Mouse (Mus musculus): ENCODE measurements around the gene Palm. TPM values are rescaled to one million over a fixed set of nuclear protein-coding genes. Genes with fewer than 3 reads are reported as not detected.
"Not testable (repeated sequence)": the region's sequence is repeated elsewhere in the genome, so short reads cannot be mapped to it uniquely, and the experiment has no call there.

Gene Palm
- polyA plus RNA-seq, 1 experiment from 2014 or later: 29.6 TPM

DNA sequence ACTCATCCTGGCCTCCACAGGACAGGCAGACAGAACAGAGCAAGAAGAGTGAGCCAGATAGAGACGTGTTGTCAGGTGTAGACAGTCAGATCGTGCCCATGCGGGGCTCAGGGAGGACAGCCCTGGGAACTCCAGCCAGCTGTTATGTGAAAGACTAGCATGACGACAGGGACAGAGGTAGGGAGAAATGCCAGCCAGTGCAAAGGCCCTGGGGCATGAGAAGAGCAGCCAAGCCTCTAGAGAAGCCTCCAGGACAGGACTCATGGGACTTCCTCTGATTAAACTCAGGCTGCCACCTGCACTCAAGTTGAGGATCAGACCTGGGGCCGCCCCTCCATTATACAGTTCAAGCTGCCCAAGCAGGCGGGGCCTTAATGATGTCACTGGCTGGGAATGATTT is 44.9 kb upstream of the Palm start:
- Histone ChIP-seq H3K4me2 (replicated peaks; ENCODE audit: low read depth, low read length) (no peak overlapping the region), H3K27me3 (replicated peaks; ENCODE audit: insufficient read depth, low read length) (no peaks in the 10 kb centered on the region), H3K9me3 (ENCODE audit: low read length) (no peaks in the 10 kb centered on the region), H3K4me3 (ENCODE audit: low read depth, low read length) (no peak overlapping the region), H3K9ac (replicated peaks; ENCODE audit: low read depth) (no peak overlapping the region), H3K4me1 (ENCODE audit: insufficient read depth, low read depth, low read length) (no peaks in the 10 kb centered on the region; the same call in 1 of the 2 replicates), H3K27ac (ENCODE audit: low read length) (no peak overlapping the region), H3K36me3 (ENCODE audit: insufficient read depth, low read length) (no peaks in the 10 kb centered on the region)
- 68% methylated on average over 6 of the region's 6 CpGs for WGBS
- DNase-seq (ENCODE audit: low spot score) (no peak), ATAC-seq (no peak)
- TF ChIP-seq CTCF (IDR thresholded peaks at IDR 0.05) (no peak), EP300 (IDR thresholded peaks at IDR 0.05) (no peak)

- ATAC-seq (peak; percentile 86), DNase-seq (ENCODE audit: low spot score) (peak; percentile 54)
- 0 out of 2 replicates have a peak, but pooled peaks cover 10% of the 10 kb centered on the region for H3K36me3 ChIP-seq (ENCODE audit: insufficient read depth, low read length)
- H3K27me3 ChIP-seq (replicated peaks; ENCODE audit: insufficient read depth, low read length): no peaks in the 10 kb centered on the region
- 1% methylated on average over 36 of the region's 36 CpGs for WGBS
- H3K4me2 ChIP-seq (replicated peaks; ENCODE audit: low read depth, low read length): peak within 1 kb of the TSS; percentile 47
- TF ChIP-seq EP300 (IDR thresholded peaks at IDR 0.05) (no peak), CTCF (IDR thresholded peaks at IDR 0.05) (no peak)
- H3K4me3 ChIP-seq (ENCODE audit: low read depth, low read length): no peak within 1 kb of the TSS
- no peaks in the 10 kb centered on the region for H3K4me1 ChIP-seq (ENCODE audit: insufficient read depth, low read depth, low read length)
- no peak within 1 kb of the TSS for H3K9ac ChIP-seq (replicated peaks; ENCODE audit: low read depth)
- H3K27ac ChIP-seq (ENCODE audit: low read length): no peak within 1 kb of the TSS
- H3K9me3 ChIP-seq (ENCODE audit: low read length): no peaks in the 10 kb centered on the region
Measured at GRCm38 (mm10) chr10:79754856-79755516, 38.4 kb upstream of the Palm start, which contains the start of gene Fgf22. Gene Fgf22, plus strand, starts transcription at chr10:79755076.

GRCm38 (mm10) chr10:79755854-79756253 is 37.5 kb upstream of the Palm start:
- no peak overlapping the region for H3K4me2 ChIP-seq (replicated peaks; ENCODE audit: low read depth, low read length)
- ATAC-seq (no peak), DNase-seq (ENCODE audit: low spot score) (no peak)
- H3K9ac ChIP-seq (replicated peaks; ENCODE audit: low read depth): no peak overlapping the region
- peaks cover 10% of the 10 kb centered on the region; the same call in 1 of the 2 replicates for H3K36me3 ChIP-seq (ENCODE audit: insufficient read depth, low read length)
- H3K4me3 ChIP-seq (ENCODE audit: low read depth, low read length): no peak overlapping the region
- WGBS: 78% methylated on average over 3 of the region's 3 CpGs
- TF ChIP-seq EP300 (IDR thresholded peaks at IDR 0.05) (no peak), CTCF (IDR thresholded peaks at IDR 0.05) (no peak)
- H3K4me1 ChIP-seq (ENCODE audit: insufficient read depth, low read depth, low read length): no peaks in the 10 kb centered on the region
- H3K9me3 ChIP-seq (ENCODE audit: low read length): no peaks in the 10 kb centered on the region
- no peaks in the 10 kb centered on the region for H3K27me3 ChIP-seq (replicated peaks; ENCODE audit: insufficient read depth, low read length)
- H3K27ac ChIP-seq (ENCODE audit: low read length): no peak overlapping the region

DNA sequence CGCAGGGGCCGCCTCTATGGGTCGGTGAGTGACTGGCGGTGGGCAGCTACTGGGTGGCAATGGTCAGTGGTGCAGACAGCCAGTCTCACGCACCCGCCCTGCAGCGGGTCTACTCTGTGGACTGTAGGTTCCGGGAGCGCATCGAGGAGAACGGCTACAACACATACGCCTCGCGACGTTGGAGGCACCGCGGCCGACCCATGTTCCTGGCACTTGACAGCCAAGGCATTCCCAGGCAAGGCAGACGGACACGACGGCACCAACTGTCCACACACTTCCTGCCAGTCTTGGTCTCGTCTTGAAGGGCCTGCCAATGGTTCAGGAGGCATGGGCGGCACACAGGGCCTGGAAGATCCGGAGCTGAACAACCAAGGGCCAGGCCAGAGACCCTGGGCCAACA is 36.7 kb upstream of the Palm start:
- Histone ChIP-seq H3K9me3 (ENCODE audit: low read length) (no peaks in the 10 kb centered on the region), H3K9ac (replicated peaks; ENCODE audit: low read depth) (no peak overlapping the region), H3K4me3 (ENCODE audit: low read depth, low read length) (no peak overlapping the region), H3K4me1 (ENCODE audit: insufficient read depth, low read depth, low read length) (no peaks in the 10 kb centered on the region), H3K27ac (ENCODE audit: low read length) (no peak overlapping the region), H3K4me2 (replicated peaks; ENCODE audit: low read depth, low read length) (no peak overlapping the region), H3K27me3 (replicated peaks; ENCODE audit: insufficient read depth, low read length) (no peaks in the 10 kb centered on the region), H3K36me3 (ENCODE audit: insufficient read depth, low read length) (peaks cover 16% of the 10 kb centered on the region)
- WGBS: 84% methylated on average over 24 of the region's 24 CpGs
- TF ChIP-seq EP300 (IDR thresholded peaks at IDR 0.05): no peak
- no peak for TF ChIP-seq CTCF (IDR thresholded peaks at IDR 0.05)
- ATAC-seq: no peak
- DNase-seq (ENCODE audit: low spot score): no peak

DNA sequence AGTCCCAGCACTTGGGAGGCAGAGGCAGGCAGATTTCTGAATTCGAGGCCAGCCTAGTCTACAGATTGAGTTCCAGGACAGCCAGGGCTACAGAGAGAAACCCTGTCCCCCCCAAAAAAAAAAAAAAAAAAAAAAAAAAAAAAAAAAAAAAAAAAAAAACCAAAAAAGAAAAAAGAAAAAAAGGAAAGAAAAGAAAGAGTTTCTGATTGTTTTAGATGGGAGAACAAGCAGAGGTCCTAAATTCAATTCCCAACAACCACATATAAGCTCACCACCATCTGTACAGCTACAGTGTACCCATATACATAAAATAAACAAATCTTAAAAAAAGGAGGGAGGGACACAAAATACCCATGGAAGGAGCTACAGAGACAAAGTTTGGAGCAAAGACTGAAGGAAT is 33.7 kb upstream of the Palm start:
- not testable (repeated sequence) for H3K4me1 ChIP-seq (ENCODE audit: insufficient read depth, low read depth, low read length); H3K9me3 ChIP-seq (ENCODE audit: low read length); H3K4me3 ChIP-seq (ENCODE audit: low read depth, low read length); H3K4me2 ChIP-seq (replicated peaks; ENCODE audit: low read depth, low read length); H3K27ac ChIP-seq (ENCODE audit: low read length); ATAC-seq; H3K9ac ChIP-seq (replicated peaks; ENCODE audit: low read depth); H3K27me3 ChIP-seq (replicated peaks; ENCODE audit: insufficient read depth, low read length); DNase-seq (ENCODE audit: low spot score)
- H3K36me3 ChIP-seq (ENCODE audit: insufficient read depth, low read length): peaks cover 19% of the 10 kb centered on the region
- WGBS: 86% methylated on average over 1 of the region's 1 CpGs

GRCm38 (mm10) chr10:79760603-79761143 is 32.7 kb upstream of the Palm start:
- Histone ChIP-seq H3K4me2 (replicated peaks; ENCODE audit: low read depth, low read length) (no peak overlapping the region), H3K4me1 (ENCODE audit: insufficient read depth, low read depth, low read length) (peaks cover 2% of the 10 kb centered on the region; the same call in 1 of the 2 replicates), H3K36me3 (ENCODE audit: insufficient read depth, low read length) (peaks cover 19% of the 10 kb centered on the region), H3K27ac (ENCODE audit: low read length) (no peak overlapping the region), H3K9me3 (ENCODE audit: low read length) (no peaks in the 10 kb centered on the region), H3K27me3 (replicated peaks; ENCODE audit: insufficient read depth, low read length) (no peaks in the 10 kb centered on the region), H3K9ac (replicated peaks; ENCODE audit: low read depth) (no peak overlapping the region), H3K4me3 (ENCODE audit: low read depth, low read length) (no peak overlapping the region)
- ATAC-seq (no peak), DNase-seq (ENCODE audit: low spot score) (no peak)
- no peak for TF ChIP-seq CTCF (IDR thresholded peaks at IDR 0.05)
- TF ChIP-seq EP300 (IDR thresholded peaks at IDR 0.05): no peak
- 92% methylated on average over 11 of the region's 11 CpGs for WGBS

Data from lung, postnatal 0 days (tissue).